Mouse (Mus musculus) limb, embryonic 15.5 days (tissue): Measurements from ENCODE around the gene Nsfl1c. TPM values are rescaled to one million over a fixed set of nuclear protein-coding genes. Genes with fewer than 3 reads are reported as not detected.

Experiments used
- ATAC-seq: fragments of 200-750 bp; cut with Nextera tagmentation; 2 replicates; pipeline ENCODE4 v1.8.0; 2017; ENCODE audit warnings: low read depth, moderate TSS enrichment; ENCODE audit not compliant: insufficient number of reproducible peaks, low FRiP score, low TSS enrichment
- H3K27ac ChIP-seq: fragments of 300-500 bp; sonication (generic); 2 replicates; pipeline ENCODE4 v1.5.1; 2015; ENCODE audit warnings: moderate library complexity, mild to moderate bottlenecking, inconsistent platforms
- H3K27me3 ChIP-seq: fragments of 300-500 bp; sonication (generic); 2 replicates; pipeline ENCODE4 v1.6.1; 2015; ENCODE audit warnings: inconsistent platforms
- H3K36me3 ChIP-seq: fragments of 300-500 bp; sonication (generic); 2 replicates; pipeline ENCODE4 v1.6.1; 2015; ENCODE audit warnings: inconsistent platforms
- H3K4me1 ChIP-seq: fragments of 300-500 bp; sonication (generic); 2 replicates; pipeline ENCODE4 v1.6.1; 2015; ENCODE audit warnings: inconsistent platforms
- H3K4me2 ChIP-seq: fragments of 300-500 bp; sonication (generic); 2 replicates; pipeline ENCODE4 v1.6.1; 2015; ENCODE audit warnings: mild to moderate bottlenecking, inconsistent platforms
- H3K4me3 ChIP-seq: fragments of 300-500 bp; sonication (generic); 2 replicates; pipeline ENCODE4 v1.5.1; 2015; ENCODE audit warnings: mild to moderate bottlenecking, inconsistent platforms
- H3K9ac ChIP-seq: fragments of 300-500 bp; sonication (generic); 2 replicates; pipeline ENCODE4 v1.6.1; 2015; ENCODE audit warnings: inconsistent platforms
- H3K9me3 ChIP-seq: fragments of 300-500 bp; sonication (generic); 2 replicates; pipeline ENCODE4 v1.6.1; 2016; ENCODE audit warnings: inconsistent platforms
- WGBS: fragments of 180-500 bp; shearing (Covaris S2); methylation state at CpG from one replicate; pipeline ENCODE4 v1.1.7; 2015; 5-methylcytosine and 5-hydroxymethylcytosine counted together
- polyA plus RNA-seq: library from polyadenylated mRNA; unstranded; fragments of >200 nt; fragmentation: Nextera tagmentation; extraction: Ambion mirVana; gene quantifications from 2 replicates; pipeline ENCODE4 v1.2.1, GENCODE M21; 2015

Nsfl1c gene
- polyA plus RNA-seq, 1 experiment from 2014 or later: 232 TPM

- WGBS: 91% methylated on average over 3 of the region's 3 CpGs
Observed at GRCm38 (mm10) chr2:151549615-151550121, 55.7 kb downstream of the Nsfl1c start.

More at GRCm38 (mm10) chr2:151549615-151550121, 55.7 kb downstream of the Nsfl1c start:
- Histone ChIP-seq H3K9ac (no peak overlapping the region), H3K36me3 (peaks cover 81% of the 10 kb centered on the region), H3K9me3 (no peaks in the 10 kb centered on the region), H3K4me1 (peaks cover 9% of the 10 kb centered on the region), H3K4me3 (no peak overlapping the region), H3K27me3 (no peaks in the 10 kb centered on the region), H3K27ac (no peak overlapping the region), H3K4me2 (no peak overlapping the region)
- no peak for ATAC-seq

Other genes starting within 250 kb of the Nsfl1c start
- gene 4921509C19Rik, start 18.0 kb upstream of the Nsfl1c start, polyA plus RNA-seq: not detected in 2 replicates
- gene Fkbp1a, start 48.3 kb downstream of the Nsfl1c start, polyA plus RNA-seq: 501 and 547 TPM in 2 replicates
- gene Sdcbp2, start 78.4 kb downstream of the Nsfl1c start, polyA plus RNA-seq: 1.7 and 2.4 TPM in 2 replicates
- 0.68 and 1.0 TPM in 2 replicates for gene Snph, start 138.4 kb downstream of the Nsfl1c start, polyA plus RNA-seq
- not detected in 2 replicates for gene Rad21l, start 174.4 kb downstream of the Nsfl1c start, polyA plus RNA-seq
- gene Tmem74b, start 207.8 kb downstream of the Nsfl1c start, polyA plus RNA-seq: 2.2 and 2.4 TPM in 2 replicates